Mouse (Mus musculus): Measurements from ENCODE around the gene Cbarp. TPM values are rescaled to one million over a fixed set of nuclear protein-coding genes. Genes with fewer than 3 reads are reported as not detected.

Gene Cbarp
- 30.0 TPM for polyA plus RNA-seq (2021)

GRCm38 (mm10) chr10:80140666-80141035 lies at the start of gene Cbarp:
TSS of gene Cbarp (minus strand) at chr10:80140835.
- ChIA-PET POLR2A (interaction anchor here (0.6 to 2.3 kb wide), 8 partner anchors 11 to 407 kb away, joined by 3 to 7 read pairs (median 4); partner anchors contain the start of gene Cirbp), CTCF (interaction anchor here (0.9 to 5.2 kb wide), 10 partner anchors 11 to 180 kb away, joined by 3 to 46 read pairs (median 4); partner anchors contain the start of genes Tmem259 and Wdr18)
- no peaks in the 10 kb centered on the region for H3K27me3 ChIP-seq
- no peak for ATAC-seq
- in situ Hi-C loops (cut with MboI; ENCODE audit: low pct_unique_long_range_greater_than_20kb), result loop anchor here (5.0 kb wide), 1 partner anchor 153 kb away; the partner anchor contains the start of gene Cnn2
- no peak for DNase-seq (ENCODE audit: low read depth, low spot score)
- TF ChIP-seq CTCF (IDR thresholded peaks at IDR 0.05), result no peak

GRCm38 (mm10) chr10:80189999-80190398 lies 49.4 kb upstream of the Cbarp start:
- ATAC-seq (no peak), DNase-seq (ENCODE audit: low read depth, low spot score) (no peak)
- ChIA-PET POLR2A (no interaction called here), CTCF (no interaction called here)
- TF ChIP-seq CTCF (IDR thresholded peaks at IDR 0.05), result no peak
- peaks cover 12% of the 10 kb centered on the region for H3K27me3 ChIP-seq
- in situ Hi-C loops (cut with MboI; ENCODE audit: low pct_unique_long_range_greater_than_20kb), result no loop called here

- ATAC-seq, result no peak
- TF ChIP-seq CTCF (IDR thresholded peaks at IDR 0.05), result no peak
- CTCF ChIA-PET, result interaction anchor here (1.0 kb wide), 1 partner anchor 19 kb away, joined by 3 read pairs; no protein-coding TSS in a partner anchor
- no peak for DNase-seq (ENCODE audit: low read depth, low spot score)
- peaks cover 12% of the 10 kb centered on the region for H3K27me3 ChIP-seq
- POLR2A ChIA-PET, result no interaction called here
- in situ Hi-C loops (cut with MboI; ENCODE audit: low pct_unique_long_range_greater_than_20kb), result no loop called here
Measured at GRCm38 (mm10) chr10:80188453-80189024, 47.9 kb upstream of the Cbarp start.

- in situ Hi-C loops (cut with MboI; ENCODE audit: low pct_unique_long_range_greater_than_20kb), result no loop called here
- TF ChIP-seq CTCF (IDR thresholded peaks at IDR 0.05), result no peak
- ChIA-PET CTCF (interaction anchor here (1.0 kb wide), 1 partner anchor 20 kb away, joined by 3 read pairs; no protein-coding TSS in a partner anchor), POLR2A (no interaction called here)
- H3K27me3 ChIP-seq, result peaks cover 12% of the 10 kb centered on the region
- no peak for DNase-seq (ENCODE audit: low read depth, low spot score)
- ATAC-seq, result no peak
Measured at GRCm38 (mm10) chr10:80187739-80188138, 47.1 kb upstream of the Cbarp start.

GRCm38 (mm10) chr10:80186649-80187048 lies 46.0 kb upstream of the Cbarp start:
- CTCF ChIA-PET, result no interaction called here
- ATAC-seq, result no peak
- POLR2A ChIA-PET, result no interaction called here
- TF ChIP-seq CTCF (IDR thresholded peaks at IDR 0.05), result no peak
- in situ Hi-C loops (cut with MboI; ENCODE audit: low pct_unique_long_range_greater_than_20kb), result no loop called here
- peaks cover 12% of the 10 kb centered on the region for H3K27me3 ChIP-seq
- DNase-seq (ENCODE audit: low read depth, low spot score), result no peak

GRCm38 (mm10) chr10:80182547-80182946 lies 41.9 kb upstream of the Cbarp start:
- ATAC-seq, result no peak

GRCm38 (mm10) chr10:80180823-80181222 lies 40.2 kb upstream of the Cbarp start:
- no peak for ATAC-seq
- in situ Hi-C loops (cut with MboI; ENCODE audit: low pct_unique_long_range_greater_than_20kb), result no loop called here
- H3K27me3 ChIP-seq, result no peaks in the 10 kb centered on the region
- TF ChIP-seq CTCF (IDR thresholded peaks at IDR 0.05), result no peak
- ChIA-PET POLR2A (no interaction called here), CTCF (no interaction called here)
- DNase-seq (ENCODE audit: low read depth, low spot score), result no peak

More at GRCm38 (mm10) chr10:80182547-80182946, 41.9 kb upstream of the Cbarp start:
- TF ChIP-seq CTCF (IDR thresholded peaks at IDR 0.05), result no peak
- CTCF ChIA-PET, result no interaction called here
- no peak for DNase-seq (ENCODE audit: low read depth, low spot score)
- H3K27me3 ChIP-seq, result no peaks in the 10 kb centered on the region
- POLR2A ChIA-PET, result no interaction called here
- in situ Hi-C loops (cut with MboI; ENCODE audit: low pct_unique_long_range_greater_than_20kb), result no loop called here

GRCm38 (mm10) chr10:80180288-80180687 lies 39.7 kb upstream of the Cbarp start:
- no peak for TF ChIP-seq CTCF (IDR thresholded peaks at IDR 0.05)
- no peaks in the 10 kb centered on the region for H3K27me3 ChIP-seq
- POLR2A ChIA-PET, result no interaction called here
- in situ Hi-C loops (cut with MboI; ENCODE audit: low pct_unique_long_range_greater_than_20kb), result no loop called here
- CTCF ChIA-PET, result no interaction called here
- DNase-seq (ENCODE audit: low read depth, low spot score), result no peak
- ATAC-seq, result no peak

- ChIA-PET CTCF (no interaction called here), POLR2A (interaction anchor here (0.6 kb wide), 1 partner anchor 11 kb away, joined by 3 read pairs; no protein-coding TSS in a partner anchor)
- peak; percentile 11 for ATAC-seq
- no peaks in the 10 kb centered on the region for H3K27me3 ChIP-seq
- DNase-seq (ENCODE audit: low read depth, low spot score), result no peak
- in situ Hi-C loops (cut with MboI; ENCODE audit: low pct_unique_long_range_greater_than_20kb), result loop anchor here (5.0 kb wide), 1 partner anchor 68 kb away; the partner anchor contains the start of gene Ndufs7
- TF ChIP-seq CTCF (IDR thresholded peaks at IDR 0.05), result no peak
Measured at GRCm38 (mm10) chr10:80179068-80180051, 38.7 kb upstream of the Cbarp start, which contains the start of gene Efna2. TSS of gene Efna2 (plus strand) at chr10:80179482.

- H3K27me3 ChIP-seq, result no peaks in the 10 kb centered on the region
- ChIA-PET CTCF (interaction anchor here (3.7 kb wide), 1 partner anchor 68 kb away, joined by 28 read pairs; no protein-coding TSS in a partner anchor), POLR2A (interaction anchor here (0.7 kb wide), 1 partner anchor 63 kb away, joined by 3 read pairs; no protein-coding TSS in a partner anchor)
- TF ChIP-seq CTCF (IDR thresholded peaks at IDR 0.05), result no peak
- ATAC-seq (no peak), DNase-seq (ENCODE audit: low read depth, low spot score) (no peak)
- in situ Hi-C loops (cut with MboI; ENCODE audit: low pct_unique_long_range_greater_than_20kb), result loop anchor here (5.0 kb wide), 1 partner anchor 70 kb away; the partner anchor contains the start of gene Ndufs7
Measured at GRCm38 (mm10) chr10:80177441-80178279, 37.0 kb upstream of the Cbarp start.
